8 mouse cellular contexts compared by ENCODE assay signal in genomic region chr4:152313211-152313632, GRCm38 (mm10). TPM values are rescaled to one million over a fixed set of nuclear protein-coding genes. Genes with fewer than 3 reads are reported as not detected.
DNase-seq lines count a peak whose midpoint lies in the region; ATAC-seq and TF ChIP-seq lines count a peak whose summit lies in the region.

No protein-coding gene starts in this region.

- H3K9me3 ChIP-seq in forebrain, embryonic 15.5 days, result no peaks in the 10 kb centered on the region
- no peaks in the 10 kb centered on the region for H3K9me3 ChIP-seq in liver, embryonic 14.5 days (ENCODE audit: control insufficient read depth, low read length)

- H3K4me2 ChIP-seq in forebrain, embryonic 15.5 days (replicated peaks), result peak overlapping the region; percentile 54
- peak overlapping the region; percentile 1; the same call in 1 of the 2 replicates for H3K4me2 ChIP-seq in liver, embryonic 14.5 days (ENCODE audit: low read depth)

- WGBS in kidney, adult 2 months, result under 1% methylated on average over 29 of the region's 29 CpGs
- WGBS in forebrain, embryonic 15.5 days, result under 1% methylated on average over 29 of the region's 29 CpGs
- WGBS in liver, embryonic 14.5 days (ENCODE audit: insufficient replicate concordance), result under 1% methylated on average over 29 of the region's 29 CpGs

- peak; percentile 22 for DNase-seq in kidney, adult 2 months
- DNase-seq in kidney, adult 8-10 months, result no peak
- DNase-seq in adrenal gland, postnatal 14 days, result peak; percentile 47
- no peak for DNase-seq in liver, embryonic 14.5 days (ENCODE audit: low read depth in 3 of 3, low spot score in 3 of 3)
- DNase-seq in right cerebral cortex, postnatal 25 days, result peak; percentile 42
- no peak for DNase-seq in gastrocnemius, postnatal 25 days
- no peak for DNase-seq in layer of hippocampus, adult 8-10 months (ENCODE audit: low spot score in 2 of 2)

- TF ChIP-seq POLR2A in kidney, adult 2 months (IDR thresholded peaks at IDR 0.05; ENCODE audit: low read depth, low read length), result no peak

- H3K4me3 ChIP-seq in kidney, adult 2 months (ENCODE audit: insufficient read depth, low read depth, low read length), result peak overlapping the region; percentile 22; the same call in 1 of the 2 replicates
- peak overlapping the region; percentile 36 for H3K4me3 ChIP-seq in forebrain, embryonic 15.5 days
- peak overlapping the region; percentile 3 to 20; a peak in 1 of 4 replicates for H3K4me3 ChIP-seq in liver, embryonic 14.5 days (ENCODE audit: insufficient read depth in 1 of 2, low read depth in 2 of 2, low read length in 2 of 2)

- peak; percentile 38; the same call in 1 of the 2 replicates for ATAC-seq in forebrain, embryonic 15.5 days (replicated peaks)
- peak; percentile 12; the same call in 1 of the 2 replicates for ATAC-seq in liver, embryonic 14.5 days (ENCODE audit: insufficient read depth)

- H3K9ac ChIP-seq in forebrain, embryonic 15.5 days (replicated peaks), result peak overlapping the region; percentile 37
- no peak overlapping the region for H3K9ac ChIP-seq in liver, embryonic 14.5 days (replicated peaks)

- TF ChIP-seq CTCF in kidney, adult 2 months (conservative IDR thresholded peaks at IDR 0.05; ENCODE audit: insufficient read depth, insufficient read length, low read depth, low read length), result no peak
- TF ChIP-seq CTCF in liver, embryonic 14.5 days (IDR thresholded peaks at IDR 0.05; ENCODE audit: low read depth), result no peak

- no peak for TF ChIP-seq EP300 in liver, embryonic 14.5 days (IDR thresholded peaks at IDR 0.05; ENCODE audit: low read depth)

- H3K27ac ChIP-seq in kidney, adult 2 months (ENCODE audit: insufficient read depth, low read depth, low read length), result no peak overlapping the region
- no peak overlapping the region for H3K27ac ChIP-seq in forebrain, embryonic 15.5 days (replicated peaks)
- no peak overlapping the region for H3K27ac ChIP-seq in liver, embryonic 14.5 days

- H3K27me3 ChIP-seq in kidney, adult 2 months (replicated peaks; ENCODE audit: control insufficient read depth, insufficient read depth, low read length), result no peaks in the 10 kb centered on the region; the same call in 1 of the 2 replicates
- H3K27me3 ChIP-seq in forebrain, embryonic 15.5 days, result peaks cover 72% of the 10 kb centered on the region
- peaks cover 62% of the 10 kb centered on the region for H3K27me3 ChIP-seq in liver, embryonic 14.5 days (ENCODE audit: control insufficient read depth, insufficient read depth, low read length)

- H3K4me1 ChIP-seq in kidney, adult 2 months (ENCODE audit: control insufficient read depth, insufficient read depth, low read length), result peaks cover 5% of the 10 kb centered on the region; the same call in 1 of the 2 replicates
- peaks cover 23% of the 10 kb centered on the region for H3K4me1 ChIP-seq in forebrain, embryonic 15.5 days
- H3K4me1 ChIP-seq in liver, embryonic 14.5 days (replicated peaks; ENCODE audit: control insufficient read depth in 2 of 2, insufficient read depth in 2 of 2, low read length in 1 of 2), result no peaks in the 10 kb centered on the region

- H3K36me3 ChIP-seq in kidney, adult 2 months (ENCODE audit: control insufficient read depth, insufficient read depth, low read length), result no peaks in the 10 kb centered on the region
- no peaks in the 10 kb centered on the region; the same call in 1 of the 2 replicates for H3K36me3 ChIP-seq in forebrain, embryonic 15.5 days
- H3K36me3 ChIP-seq in liver, embryonic 14.5 days (replicated peaks; ENCODE audit: control insufficient read depth, insufficient read depth, low read depth), result no peaks in the 10 kb centered on the region

RNA-seq across cellular contexts. Expression of gene Rnf207, which starts 5.6 kb away (rescaled TPM):
- 0.19 and 0.67 TPM in 2 replicates for polyA plus RNA-seq in kidney, adult 2 months (2012; rRNA removed)
- total RNA-seq in adrenal gland, postnatal 14 days (2021), result 0.26 TPM in 1 of 2 replicates, not detected in the other
- 1.8 and 2.9 TPM in 2 replicates for polyA plus RNA-seq in forebrain, embryonic 15.5 days (2015; fragmentation: Nextera tagmentation; extraction: Ambion mirVana)
- 0.16 and 0.18 TPM in 2 replicates for polyA plus RNA-seq in liver, embryonic 14.5 days (2012; rRNA removed)
- 0.04 TPM in 1 of 2 replicates, not detected in the other for polyA plus RNA-seq in liver, embryonic 14.5 days (2014; fragmentation: Nextera tagmentation; extraction: Ambion mirVana)
- total RNA-seq in gastrocnemius, postnatal 25 days (2021), result not detected
- total RNA-seq in layer of hippocampus, adult 8-10 months (2022), result 10 to 100 TPM; 11.3 to 16.5 (median 13.8) TPM

RNA-seq across cellular contexts. Expression of gene Rpl22, which starts 12.3 kb away (rescaled TPM):
- 45.4 and 90.1 TPM in 2 replicates for polyA plus RNA-seq in kidney, adult 2 months (2012; rRNA removed)
- total RNA-seq in adrenal gland, postnatal 14 days (2021), result 493 and 564 TPM in 2 replicates
- 216 and 221 TPM in 2 replicates for polyA plus RNA-seq in forebrain, embryonic 15.5 days (2015; fragmentation: Nextera tagmentation; extraction: Ambion mirVana)
- polyA plus RNA-seq in liver, embryonic 14.5 days (2012; rRNA removed), result 163 and 443 TPM in 2 replicates
- 298 and 303 TPM in 2 replicates for polyA plus RNA-seq in liver, embryonic 14.5 days (2014; fragmentation: Nextera tagmentation; extraction: Ambion mirVana)
- 100 to 1,000 TPM; 194 to 222 TPM for total RNA-seq in gastrocnemius, postnatal 25 days (2021)
- 100 to 1,000 TPM; 161 to 249 (median 201) TPM for total RNA-seq in layer of hippocampus, adult 8-10 months (2022)

RNA-seq across cellular contexts. Expression of gene Icmt, which starts 16.2 kb away (rescaled TPM):
- polyA plus RNA-seq in kidney, adult 2 months (2012; rRNA removed), result 31.2 and 32.5 TPM in 2 replicates
- 36.9 and 39.6 TPM in 2 replicates for total RNA-seq in adrenal gland, postnatal 14 days (2021)
- polyA plus RNA-seq in forebrain, embryonic 15.5 days (2015; fragmentation: Nextera tagmentation; extraction: Ambion mirVana), result 17.6 and 18.6 TPM in 2 replicates
- polyA plus RNA-seq in liver, embryonic 14.5 days (2012; rRNA removed), result 6.0 and 6.5 TPM in 2 replicates
- 7.0 and 10.1 TPM in 2 replicates for polyA plus RNA-seq in liver, embryonic 14.5 days (2014; fragmentation: Nextera tagmentation; extraction: Ambion mirVana)
- total RNA-seq in gastrocnemius, postnatal 25 days (2021), result 10 to 100 TPM; 16.5 to 16.8 TPM
- total RNA-seq in layer of hippocampus, adult 8-10 months (2022), result 10 to 100 TPM; 38.0 to 52.1 (median 47.0) TPM

RNA-seq across cellular contexts. Expression of gene Hes3, which starts 21.8 kb away (rescaled TPM):
- not detected in 2 replicates for polyA plus RNA-seq in kidney, adult 2 months (2012; rRNA removed)
- not detected in 2 replicates for total RNA-seq in adrenal gland, postnatal 14 days (2021)
- polyA plus RNA-seq in forebrain, embryonic 15.5 days (2015; fragmentation: Nextera tagmentation; extraction: Ambion mirVana), result 0.09 and 0.13 TPM in 2 replicates
- polyA plus RNA-seq in liver, embryonic 14.5 days (2012; rRNA removed), result not detected in 2 replicates
- not detected in 2 replicates for polyA plus RNA-seq in liver, embryonic 14.5 days (2014; fragmentation: Nextera tagmentation; extraction: Ambion mirVana)
- not detected for total RNA-seq in gastrocnemius, postnatal 25 days (2021)
- total RNA-seq in layer of hippocampus, adult 8-10 months (2022), result not detected

RNA-seq across cellular contexts. Expression of gene Chd5, which starts 25.2 kb away (rescaled TPM):
- 0.16 and 0.34 TPM in 2 replicates for polyA plus RNA-seq in kidney, adult 2 months (2012; rRNA removed)
- 7.1 and 8.0 TPM in 2 replicates for total RNA-seq in adrenal gland, postnatal 14 days (2021)
- polyA plus RNA-seq in forebrain, embryonic 15.5 days (2015; fragmentation: Nextera tagmentation; extraction: Ambion mirVana), result 35.5 and 39.3 TPM in 2 replicates
- 0.09 TPM in 2 replicates for polyA plus RNA-seq in liver, embryonic 14.5 days (2012; rRNA removed)
- 0.18 TPM in 1 of 2 replicates, not detected in the other for polyA plus RNA-seq in liver, embryonic 14.5 days (2014; fragmentation: Nextera tagmentation; extraction: Ambion mirVana)
- under 1 TPM; 0.03 to 0.08 TPM for total RNA-seq in gastrocnemius, postnatal 25 days (2021)
- total RNA-seq in layer of hippocampus, adult 8-10 months (2022), result 100 to 1,000 TPM; 123 to 147 (median 134) TPM

Comparison
In these comparisons a context has a peak if more than half of its experiments do, and no peak if none do; other contexts are left out.
1. DNase-seq: peak in kidney, adult 2 months (single experiment), adrenal gland, postnatal 14 days (single experiment) and right cerebral cortex, postnatal 25 days (single experiment); none in kidney, adult 8-10 months (0 of 2), liver, embryonic 14.5 days (0 of 3), gastrocnemius, postnatal 25 days (single experiment) and layer of hippocampus, adult 8-10 months (0 of 2).
2. Peak in every context shown above with its lines, with median percentiles within 50 percentile points of each other: H3K4me3 ChIP-seq.